Mouse (Mus musculus): ENCODE data around the gene Syce3. TPM values are rescaled to one million over a fixed set of nuclear protein-coding genes. Genes with fewer than 3 reads are reported as not detected.

The Syce3 gene
- polyA plus RNA-seq, 1 experiment, result not detected

DNA sequence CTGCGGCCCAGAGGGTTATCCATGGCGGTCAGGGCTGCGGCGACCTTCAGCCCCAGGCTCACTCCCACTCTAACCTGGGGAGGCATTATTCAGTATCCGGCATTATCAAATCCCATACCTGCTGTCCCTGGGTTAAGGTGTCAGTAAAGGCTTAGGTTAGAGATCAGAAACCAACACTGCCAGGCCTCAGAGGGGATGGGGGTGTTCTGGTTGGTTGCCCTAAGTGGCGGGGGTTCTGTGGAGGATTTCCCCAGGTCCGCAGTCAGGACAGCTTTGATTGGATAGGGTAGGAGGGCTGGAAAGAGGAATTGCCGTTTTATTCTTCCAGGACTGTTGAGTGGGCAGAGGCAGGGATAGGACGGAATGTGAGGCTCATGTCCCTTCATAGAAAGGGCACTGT lies 36.0 kb downstream of the Syce3 start:
- H3K4me3 ChIP-seq (ENCODE audit: low read depth, low read length), result peak overlapping the region; percentile 81
- H3K27me3 ChIP-seq (ENCODE audit: control insufficient read depth, insufficient read depth, low read length, poor library complexity, severe bottlenecking), result no peaks in the 10 kb centered on the region
- H3K9ac ChIP-seq (ENCODE audit: low read depth, poor library complexity, severe bottlenecking), result peak overlapping the region; percentile 68
- peaks cover 3% of the 10 kb centered on the region for H3K4me1 ChIP-seq (ENCODE audit: control insufficient read depth, insufficient read depth, low read length)
- no peaks in the 10 kb centered on the region for H3K9me3 ChIP-seq (replicated peaks; ENCODE audit: control insufficient read depth, insufficient read depth, low read length, poor library complexity, severe bottlenecking)
- no peak overlapping the region for H3K27ac ChIP-seq (ENCODE audit: insufficient read depth, low read length)
- no peak for TF ChIP-seq EP300 (IDR thresholded peaks at IDR 0.05; ENCODE audit: insufficient read depth, low read depth, low read length)
- TF ChIP-seq POLR2A (IDR thresholded peaks at IDR 0.05; ENCODE audit: insufficient read depth, low read length), result no peak
- TF ChIP-seq CTCF (IDR thresholded peaks at IDR 0.05; ENCODE audit: low read depth, low read length), result no peak
- peaks cover 32% of the 10 kb centered on the region for H3K36me3 ChIP-seq (ENCODE audit: control insufficient read depth, insufficient read depth, low read length, poor library complexity, severe bottlenecking)

DNA sequence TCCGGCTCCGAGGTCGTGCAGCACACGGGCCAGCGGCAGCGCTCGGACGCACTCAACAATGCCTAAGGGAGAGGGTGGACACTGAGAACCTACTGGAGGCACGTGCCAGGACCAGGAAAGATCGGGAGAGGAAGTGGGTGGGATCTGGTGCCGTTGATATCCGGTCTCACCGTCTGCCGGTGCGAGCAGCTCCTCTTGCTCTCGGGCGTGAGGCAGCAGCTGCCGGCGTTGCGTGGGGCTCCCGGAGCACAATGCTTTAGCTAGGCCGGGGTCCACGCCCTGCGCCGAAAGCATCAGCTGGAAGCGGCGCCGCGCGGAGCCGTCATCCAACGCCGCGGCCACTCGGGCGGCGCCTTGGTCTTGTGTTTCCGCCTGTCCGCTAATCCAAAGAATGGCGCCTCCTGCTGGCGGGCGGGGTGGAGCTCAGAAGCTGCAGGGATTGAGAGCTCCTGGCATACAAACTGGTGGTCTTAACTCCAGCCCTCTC lies 36.5 kb downstream of the Syce3 start, which contains the start of gene Sco2:
Gene Sco2 (minus strand): TSS at position 85 of the 487 bp plus-strand sequence.
- Histone ChIP-seq H3K4me3 (ENCODE audit: low read depth, low read length) (peak within 1 kb of the TSS; percentile 81), H3K9ac (ENCODE audit: low read depth, poor library complexity, severe bottlenecking) (peak within 1 kb of the TSS; percentile 68), H3K36me3 (ENCODE audit: control insufficient read depth, insufficient read depth, low read length, poor library complexity, severe bottlenecking) (peaks cover 37% of the 10 kb centered on the region), H3K27me3 (ENCODE audit: control insufficient read depth, insufficient read depth, low read length, poor library complexity, severe bottlenecking) (no peaks in the 10 kb centered on the region), H3K4me1 (ENCODE audit: control insufficient read depth, insufficient read depth, low read length) (peaks cover 3% of the 10 kb centered on the region), H3K27ac (ENCODE audit: insufficient read depth, low read length) (peak within 1 kb of the TSS; percentile 34), H3K9me3 (replicated peaks; ENCODE audit: control insufficient read depth, insufficient read depth, low read length, poor library complexity, severe bottlenecking) (no peaks in the 10 kb centered on the region)
- TF ChIP-seq CTCF (IDR thresholded peaks at IDR 0.05; ENCODE audit: low read depth, low read length) (peak; percentile 64), POLR2A (IDR thresholded peaks at IDR 0.05; ENCODE audit: insufficient read depth, low read length) (peak; percentile 45), EP300 (IDR thresholded peaks at IDR 0.05; ENCODE audit: insufficient read depth, low read depth, low read length) (no peak)

DNA sequence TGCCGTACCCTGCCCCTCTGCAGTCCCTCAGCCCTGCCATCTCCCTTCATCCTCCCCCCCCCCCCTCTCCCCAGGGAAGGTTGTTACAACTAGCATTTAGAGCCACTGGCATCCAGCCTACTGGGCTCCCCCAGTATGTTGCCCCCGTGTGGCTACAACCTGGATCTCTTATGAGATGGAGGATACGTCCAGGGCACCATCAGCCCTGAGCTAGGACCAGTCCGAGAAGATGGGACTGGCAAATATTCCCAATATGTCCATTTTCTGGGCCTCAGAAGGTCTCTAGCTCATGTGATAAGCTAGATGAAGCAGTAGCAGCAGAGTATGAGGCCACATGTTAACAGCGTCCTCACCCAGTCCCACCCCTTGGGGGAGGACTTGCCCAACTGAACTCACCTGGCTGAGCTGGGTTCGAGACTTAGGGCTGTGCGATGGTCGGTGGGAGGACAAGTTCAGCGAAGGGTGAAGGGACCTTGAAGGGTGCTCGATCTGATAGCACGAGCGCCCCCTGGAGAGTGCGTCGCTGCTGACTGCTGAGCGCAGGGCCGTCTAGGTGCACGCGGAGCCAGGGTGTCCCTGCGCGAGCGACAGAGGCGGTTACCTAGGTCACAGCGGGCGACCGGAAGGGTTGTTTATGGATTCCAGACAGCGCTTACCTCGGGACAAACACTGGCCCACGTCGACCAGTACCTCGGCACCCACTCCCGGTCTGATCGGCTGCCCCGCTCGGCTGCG lies 37.1 kb downstream of the Syce3 start:
- peaks cover 39% of the 10 kb centered on the region for H3K36me3 ChIP-seq (ENCODE audit: control insufficient read depth, insufficient read depth, low read length, poor library complexity, severe bottlenecking)
- H3K9ac ChIP-seq (ENCODE audit: low read depth, poor library complexity, severe bottlenecking), result peak overlapping the region; percentile 68
- H3K4me1 ChIP-seq (ENCODE audit: control insufficient read depth, insufficient read depth, low read length), result peaks cover 3% of the 10 kb centered on the region
- H3K9me3 ChIP-seq (replicated peaks; ENCODE audit: control insufficient read depth, insufficient read depth, low read length, poor library complexity, severe bottlenecking), result no peaks in the 10 kb centered on the region
- H3K4me3 ChIP-seq (ENCODE audit: low read depth, low read length), result peak overlapping the region; percentile 73
- H3K27me3 ChIP-seq (ENCODE audit: control insufficient read depth, insufficient read depth, low read length, poor library complexity, severe bottlenecking), result no peaks in the 10 kb centered on the region
- no peak for TF ChIP-seq POLR2A (IDR thresholded peaks at IDR 0.05; ENCODE audit: insufficient read depth, low read length)
- peak; percentile 75 for TF ChIP-seq CTCF (IDR thresholded peaks at IDR 0.05; ENCODE audit: low read depth, low read length)
- H3K27ac ChIP-seq (ENCODE audit: insufficient read depth, low read length), result peak overlapping the region; percentile 34

DNA sequence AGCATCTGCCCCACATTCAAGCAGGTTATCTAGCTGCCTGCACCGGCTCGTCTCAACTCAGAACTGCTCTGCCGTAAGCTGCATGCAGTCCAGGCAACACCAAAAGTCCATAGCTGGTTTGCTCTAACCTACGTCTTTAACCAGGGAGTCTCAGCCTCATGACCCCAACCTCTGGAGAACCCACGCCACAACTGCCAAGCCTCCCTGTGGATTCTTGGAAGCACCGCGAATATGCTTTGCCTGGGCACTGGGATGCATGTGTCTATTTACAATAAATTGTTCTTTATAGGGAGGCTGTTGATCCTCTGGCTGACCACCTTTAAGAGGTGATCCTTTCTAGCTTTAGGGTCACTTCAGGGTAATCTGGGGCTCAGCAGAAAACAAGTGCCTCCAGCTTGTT lies 37.8 kb downstream of the Syce3 start:
- peaks cover 44% of the 10 kb centered on the region for H3K36me3 ChIP-seq (ENCODE audit: control insufficient read depth, insufficient read depth, low read length, poor library complexity, severe bottlenecking)
- H3K4me3 ChIP-seq (ENCODE audit: low read depth, low read length), result peak overlapping the region; percentile 73
- no peaks in the 10 kb centered on the region for H3K9me3 ChIP-seq (replicated peaks; ENCODE audit: control insufficient read depth, insufficient read depth, low read length, poor library complexity, severe bottlenecking)
- no peaks in the 10 kb centered on the region for H3K27me3 ChIP-seq (ENCODE audit: control insufficient read depth, insufficient read depth, low read length, poor library complexity, severe bottlenecking)
- TF ChIP-seq EP300 (IDR thresholded peaks at IDR 0.05; ENCODE audit: insufficient read depth, low read depth, low read length), result no peak
- no peak for TF ChIP-seq POLR2A (IDR thresholded peaks at IDR 0.05; ENCODE audit: insufficient read depth, low read length)
- TF ChIP-seq CTCF (IDR thresholded peaks at IDR 0.05; ENCODE audit: low read depth, low read length), result no peak
- H3K27ac ChIP-seq (ENCODE audit: insufficient read depth, low read length), result peak overlapping the region; percentile 15
- H3K4me1 ChIP-seq (ENCODE audit: control insufficient read depth, insufficient read depth, low read length), result peaks cover 3% of the 10 kb centered on the region
- H3K9ac ChIP-seq (ENCODE audit: low read depth, poor library complexity, severe bottlenecking), result peak overlapping the region; percentile 68

DNA sequence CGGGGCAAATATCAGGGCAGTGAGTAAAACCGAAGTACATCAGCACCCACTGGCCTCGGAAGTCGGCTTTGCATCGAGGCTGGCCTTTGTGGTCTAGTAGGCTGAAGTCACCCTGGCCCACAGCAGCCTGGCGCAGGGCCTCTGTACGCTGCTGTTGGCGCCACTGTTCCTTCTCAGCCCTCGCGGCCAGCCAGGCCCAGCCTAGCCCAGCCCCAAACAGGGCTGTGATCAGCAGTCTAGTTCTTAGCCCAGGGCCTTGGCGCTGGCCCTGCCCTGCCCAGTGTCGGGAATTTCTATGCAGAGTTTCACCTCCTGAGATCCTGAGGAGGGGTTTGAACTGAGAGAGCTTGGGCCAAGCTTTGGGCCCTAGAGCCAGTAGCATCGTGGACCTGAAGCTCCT lies 38.2 kb downstream of the Syce3 start:
- Histone ChIP-seq H3K4me3 (ENCODE audit: low read depth, low read length) (peak overlapping the region; percentile 73; the same call in 1 of the 2 replicates), H3K27me3 (ENCODE audit: control insufficient read depth, insufficient read depth, low read length, poor library complexity, severe bottlenecking) (no peaks in the 10 kb centered on the region), H3K9ac (ENCODE audit: low read depth, poor library complexity, severe bottlenecking) (no peak overlapping the region), H3K9me3 (replicated peaks; ENCODE audit: control insufficient read depth, insufficient read depth, low read length, poor library complexity, severe bottlenecking) (no peaks in the 10 kb centered on the region), H3K4me1 (ENCODE audit: control insufficient read depth, insufficient read depth, low read length) (peaks cover 3% of the 10 kb centered on the region), H3K27ac (ENCODE audit: insufficient read depth, low read length) (peak overlapping the region; percentile 71), H3K36me3 (ENCODE audit: control insufficient read depth, insufficient read depth, low read length, poor library complexity, severe bottlenecking) (peaks cover 49% of the 10 kb centered on the region)
- no peak for TF ChIP-seq CTCF (IDR thresholded peaks at IDR 0.05; ENCODE audit: low read depth, low read length)
- no peak for TF ChIP-seq POLR2A (IDR thresholded peaks at IDR 0.05; ENCODE audit: insufficient read depth, low read length)
- TF ChIP-seq EP300 (IDR thresholded peaks at IDR 0.05; ENCODE audit: insufficient read depth, low read depth, low read length), result no peak

DNA sequence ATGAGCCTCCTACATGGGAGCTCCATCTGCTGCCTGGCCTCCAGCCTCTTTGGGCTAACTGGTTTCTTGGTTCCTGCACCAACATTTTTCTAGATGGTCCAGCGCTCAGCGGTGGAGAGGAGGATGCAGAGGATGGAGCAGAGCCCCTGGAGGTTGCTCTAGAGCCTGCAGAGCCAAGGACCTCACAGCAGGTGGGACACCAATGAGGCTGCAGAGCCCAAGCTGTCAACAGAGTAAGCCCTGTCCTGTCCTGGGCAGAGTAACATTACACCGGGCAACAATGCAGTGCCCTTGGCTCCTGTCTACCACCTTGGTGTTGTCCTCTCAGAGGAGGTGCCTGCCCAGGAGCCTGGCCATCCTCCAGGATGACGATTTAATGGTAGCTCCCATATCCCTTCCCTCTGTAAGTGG lies 45.2 kb downstream of the Syce3 start:
- Histone ChIP-seq H3K9me3 (replicated peaks; ENCODE audit: control insufficient read depth, insufficient read depth, low read length, poor library complexity, severe bottlenecking) (no peaks in the 10 kb centered on the region), H3K4me3 (ENCODE audit: low read depth, low read length) (no peak overlapping the region), H3K36me3 (ENCODE audit: control insufficient read depth, insufficient read depth, low read length, poor library complexity, severe bottlenecking) (peaks cover 87% of the 10 kb centered on the region), H3K4me1 (ENCODE audit: control insufficient read depth, insufficient read depth, low read length) (no peaks in the 10 kb centered on the region), H3K27me3 (ENCODE audit: control insufficient read depth, insufficient read depth, low read length, poor library complexity, severe bottlenecking) (no peaks in the 10 kb centered on the region), H3K9ac (ENCODE audit: low read depth, poor library complexity, severe bottlenecking) (no peak overlapping the region), H3K27ac (ENCODE audit: insufficient read depth, low read length) (no peak overlapping the region)
- TF ChIP-seq EP300 (IDR thresholded peaks at IDR 0.05; ENCODE audit: insufficient read depth, low read depth, low read length) (no peak), POLR2A (IDR thresholded peaks at IDR 0.05; ENCODE audit: insufficient read depth, low read length) (no peak), CTCF (IDR thresholded peaks at IDR 0.05; ENCODE audit: low read depth, low read length) (no peak)

Measured in ES-Bruce4 (cell line).